13 mouse cellular contexts compared by ENCODE assay signal in genomic region chr8:117342735-117343385, GRCm38 (mm10).
DNase-seq lines count a peak whose midpoint lies in the region; ATAC-seq and TF ChIP-seq lines count a peak whose summit lies in the region.
"Had no signal": no experiment of that assay in that cellular context is flagged by ENCODE, and none has a peak within 500 bp of the region (broad histone marks: within the 10 kb centered on the region; RNA-seq: fewer than 3 reads in every experiment).

No protein-coding gene starts in this region.

- in situ Hi-C loops in ES-E14 (cut with MboI; ENCODE audit: low sequenced_read_pairs in 2 of 2, unreplicated experiment in 2 of 2): no loop called here

- 65% methylated on average over 8 of the region's 8 CpGs for WGBS in kidney, embryonic 15.5 days
- 49% methylated on average over 8 of the region's 8 CpGs for WGBS in intestine, embryonic 16.5 days

- no peaks in the 10 kb centered on the region for H3K27me3 ChIP-seq in kidney, embryonic 15.5 days
- H3K27me3 ChIP-seq in intestine, embryonic 16.5 days (replicated peaks; ENCODE audit: control insufficient read depth, insufficient read depth, low read length): no peaks in the 10 kb centered on the region
- H3K27me3 ChIP-seq: forebrain, embryonic 12.5 days; midbrain, embryonic 13.5 days had no signal

- H3K4me3 ChIP-seq in kidney, embryonic 15.5 days (replicated peaks): no peak overlapping the region
- H3K4me3 ChIP-seq in ES-E14 (ENCODE audit: insufficient read depth in 1 of 2, low read depth in 1 of 2, low read length in 2 of 2, poor library complexity in 1 of 2, severe bottlenecking in 1 of 2): peak overlapping the region in 1 of 2 experiments; percentile 20; a peak in 1 of 4 replicates
- H3K4me3 ChIP-seq in intestine, embryonic 16.5 days (ENCODE audit: low read length): no peak overlapping the region
- H3K4me3 ChIP-seq: forebrain, embryonic 12.5 days; midbrain, embryonic 13.5 days had no signal

- peaks cover 68% of the 10 kb centered on the region for H3K4me1 ChIP-seq in kidney, embryonic 15.5 days
- H3K4me1 ChIP-seq in ES-E14 (ENCODE audit: control insufficient read depth in 2 of 2, insufficient read depth in 2 of 2, low read length in 2 of 2, poor library complexity in 1 of 2): peaks cover 39 to 50% of the 10 kb centered on the region in 2 experiments
- peaks cover 85% of the 10 kb centered on the region for H3K4me1 ChIP-seq in intestine, embryonic 16.5 days (ENCODE audit: control insufficient read depth, insufficient read depth, low read length)

- no peaks in the 10 kb centered on the region for H3K9me3 ChIP-seq in kidney, embryonic 15.5 days (replicated peaks)
- no peaks in the 10 kb centered on the region for H3K9me3 ChIP-seq in ES-E14 (ENCODE audit: control insufficient read depth, insufficient read depth, low read depth, low read length)
- H3K9me3 ChIP-seq in intestine, embryonic 16.5 days (ENCODE audit: control insufficient read depth, low read length): no peaks in the 10 kb centered on the region
- H3K9me3 ChIP-seq: forebrain, embryonic 12.5 days; midbrain, embryonic 13.5 days had no signal

- H3K27ac ChIP-seq in kidney, embryonic 15.5 days: 0 out of 2 replicates have a peak overlapping the region, but pooled peaks have one; percentile 10
- peak overlapping the region; percentile 53; the same call in 1 of the 2 replicates for H3K27ac ChIP-seq in ES-E14 (ENCODE audit: insufficient read depth, low read depth, low read length, poor library complexity, severe bottlenecking)
- peak overlapping the region; percentile 39 for H3K27ac ChIP-seq in intestine, embryonic 16.5 days (ENCODE audit: low read length)
- H3K27ac ChIP-seq: forebrain, embryonic 12.5 days; midbrain, embryonic 13.5 days had no signal

- no peak overlapping the region for H3K4me2 ChIP-seq in kidney, embryonic 15.5 days
- H3K4me2 ChIP-seq in intestine, embryonic 16.5 days (ENCODE audit: low read depth, low read length): no peak overlapping the region
- H3K4me2 ChIP-seq: forebrain, embryonic 12.5 days; midbrain, embryonic 13.5 days had no signal

- H3K36me3 ChIP-seq in kidney, embryonic 15.5 days: no peaks in the 10 kb centered on the region
- peaks cover 4% of the 10 kb centered on the region; the same call in 1 of the 2 replicates for H3K36me3 ChIP-seq in ES-E14 (ENCODE audit: control insufficient read depth, insufficient read depth, low read length, poor library complexity, severe bottlenecking)
- H3K36me3 ChIP-seq in intestine, embryonic 16.5 days (ENCODE audit: control insufficient read depth, insufficient read depth, low read length): no peaks in the 10 kb centered on the region
- H3K36me3 ChIP-seq: forebrain, embryonic 12.5 days had no signal

- ATAC-seq in kidney, embryonic 15.5 days (replicated peaks; ENCODE audit: low FRiP score): no peak
- no peak for ATAC-seq in intestine, embryonic 16.5 days
- ATAC-seq in neutrophil, adult 5-6 weeks (ENCODE audit: extremely low read depth, insufficient number of reproducible peaks, low FRiP score, poor library complexity, severe bottlenecking): peak; percentile 30
- ATAC-seq: activated CD4-positive, CD25-positive, alpha-beta regulatory T cell, adult 4 months; CD4-positive, CD25-positive, alpha-beta regulatory T cell, adult 4 months; midbrain, embryonic 13.5 days had no signal

- no peak overlapping the region for H3K9ac ChIP-seq in kidney, embryonic 15.5 days
- H3K9ac ChIP-seq in ES-E14 (ENCODE audit: insufficient read depth, low read depth, low read length, poor library complexity, severe bottlenecking): peak overlapping the region; percentile 32; the same call in 1 of the 2 replicates
- no peak overlapping the region for H3K9ac ChIP-seq in intestine, embryonic 16.5 days (ENCODE audit: low read depth, low read length)
- H3K9ac ChIP-seq: forebrain, embryonic 12.5 days; midbrain, embryonic 13.5 days had no signal

- no peak for DNase-seq in kidney, postnatal 14 days
- DNase-seq in ES-E14 (ENCODE audit: low read depth, low spot score): peak; percentile 63
- no peak for DNase-seq in cerebellum, adult 9-10 months
- DNase-seq in testis, postnatal 10 days (ENCODE audit: low spot score): no peak
- DNase-seq in adrenal gland, adult (ENCODE audit: inconsistent age in 2 of 2, low spot score in 1 of 2): no peak
- DNase-seq: gastrocnemius, postnatal 25 days had no signal

TF ChIP-seq in ES-E14, 5 proteins besides CTCF, POLR2A, EP300 and RAD21:
- TF ChIP-seq ZC3H11A (IDR thresholded peaks at IDR 0.05; ENCODE audit: borderline replicate concordance, low read depth, low read length): no peak
- no peak for TF ChIP-seq ZNF384 (IDR thresholded peaks at IDR 0.05; ENCODE audit: low read depth, low read length)
- TF ChIP-seq MAFK (IDR thresholded peaks at IDR 0.05; ENCODE audit: insufficient read depth, low read depth, low read length): no peak
- TF ChIP-seq HCFC1 (IDR thresholded peaks at IDR 0.05; ENCODE audit: borderline replicate concordance, insufficient read depth, low read length): no peak
- TF ChIP-seq CHD2 (IDR thresholded peaks at IDR 0.05; ENCODE audit: low read depth, low read length): no peak; the same call in 1 of the 2 replicates
